Mouse (Mus musculus) liver, adult 2 months (tissue): ENCODE data around the gene Clic1. TPM values are rescaled to one million over a fixed set of nuclear protein-coding genes. Genes with fewer than 3 reads are reported as not detected.

Source experiments
- DNase-seq: peaks from one replicate; pipeline ENCODE4 v3.0.0-alpha.2; 2011; ENCODE audit warnings: low read depth, low spot score; ENCODE audit errors: extremely low read depth
- H3K27ac ChIP-seq: fragments of 200-500 bp; replicated peaks from 2 replicates; pipeline ENCODE4 v1.5.1; 2012; ENCODE audit warnings: low read depth, mild to moderate bottlenecking, control low read depth, inconsistent platforms, low read length; ENCODE audit not compliant: insufficient read depth
- H3K27me3 ChIP-seq: fragments of 200-500 bp; 2 replicates; pipeline ENCODE4 v1.6.1; 2012; ENCODE audit warnings: mild to moderate bottlenecking, moderate library complexity, low read length, inconsistent platforms; ENCODE audit not compliant: control insufficient read depth, insufficient read depth
- H3K36me3 ChIP-seq: fragments of 200-500 bp; 2 replicates; pipeline ENCODE4 v1.6.1; 2012; ENCODE audit warnings: low read length, inconsistent platforms; ENCODE audit not compliant: control insufficient read depth, insufficient read depth
- H3K4me1 ChIP-seq: fragments of 200-500 bp; 2 replicates; pipeline ENCODE4 v1.6.1; 2011; ENCODE audit warnings: low read length; ENCODE audit not compliant: control insufficient read depth, insufficient read depth
- H3K4me3 ChIP-seq: fragments of 200-500 bp; 2 replicates; pipeline ENCODE4 v1.5.1; 2011; ENCODE audit warnings: low read depth, mild to moderate bottlenecking, control low read depth, low read length, moderate library complexity; ENCODE audit not compliant: insufficient read depth
- H3K79me2 ChIP-seq: fragments of 200-500 bp; 2 replicates; pipeline ENCODE4 v1.6.1; 2012; ENCODE audit warnings: inconsistent platforms, mild to moderate bottlenecking, low read length, moderate library complexity; ENCODE audit not compliant: control insufficient read depth, insufficient read depth
- H3K9ac ChIP-seq: fragments of 200-500 bp; 2 replicates; pipeline ENCODE4 v1.6.1; 2012; ENCODE audit warnings: low read depth, mild to moderate bottlenecking, control low read depth, inconsistent platforms, low read length
- CTCF ChIP-seq: fragments of 200-500 bp; IDR thresholded peaks from 2 replicates; pipeline ENCODE4 v1.5.1; 2011; ENCODE audit warnings: low read depth, low read length, control low read depth
- POLR2A ChIP-seq: fragments of 200-500 bp; IDR thresholded peaks from 2 replicates; pipeline ENCODE4 v1.6.1; 2011; ENCODE audit warnings: low read length, control low read depth; ENCODE audit not compliant: insufficient read depth; ENCODE audit errors: extremely low read depth
- WGBS: fragments of 180-500 bp; shearing (Covaris S2); methylation state at CpG from one replicate; pipeline ENCODE4 v1.1.7; 2018; 5-methylcytosine and 5-hydroxymethylcytosine counted together
- polyA plus RNA-seq: library from polyadenylated mRNA; depleted of rRNA; stranded (reverse); fragments of >200 nt; gene quantifications from 2 replicates; pipeline ENCODE4 v1.2.3, GENCODE M21; 2012
- total RNA-seq: library from RNA; depleted of rRNA; stranded (reverse); fragments of >200 nt; gene quantifications from 2 replicates; pipeline ENCODE4 v1.2.3, GENCODE M21; 2014

Gene Clic1
- total and polyA plus RNA-seq, 2 experiments, result 16.8 to 20.3 TPM

GRCm38 (mm10) chr17:35083929-35084497 is 34.2 kb downstream of the Clic1 start:
- no peak for TF ChIP-seq POLR2A
- TF ChIP-seq CTCF, result no peak
- Histone ChIP-seq H3K4me1 (0 out of 2 replicates have a peak, but pooled peaks cover 2% of the 10 kb centered on the region), H3K9ac (no peak overlapping the region), H3K79me2 (no peaks in the 10 kb centered on the region), H3K4me3 (no peak overlapping the region), H3K27me3 (no peaks in the 10 kb centered on the region), H3K27ac (no peak overlapping the region), H3K36me3 (no peaks in the 10 kb centered on the region)
- no peak for DNase-seq
- WGBS, result 67% methylated on average over 3 of the region's 3 CpGs

- no peak for TF ChIP-seq CTCF
- no peak for TF ChIP-seq POLR2A
- Histone ChIP-seq H3K36me3 (no peaks in the 10 kb centered on the region), H3K27ac (no peak within 1 kb of the TSS), H3K27me3 (no peaks in the 10 kb centered on the region), H3K79me2 (peaks cover 3% of the 10 kb centered on the region; the same call in 1 of the 2 replicates), H3K4me3 (no peak within 1 kb of the TSS), H3K4me1 (peaks cover 3% of the 10 kb centered on the region; the same call in 1 of the 2 replicates), H3K9ac (no peak within 1 kb of the TSS)
- DNase-seq, result no peak
- WGBS, result 75% methylated on average over 7 of the region's 7 CpGs
Observed at GRCm38 (mm10) chr17:35085208-35085865, 35.6 kb downstream of the Clic1 start, which contains the start of gene Ly6g6f. Gene Ly6g6f (minus strand): TSS chr17:35085610.

GRCm38 (mm10) chr17:35088151-35088550 is 38.4 kb downstream of the Clic1 start:
- H3K4me1 ChIP-seq, result peaks cover 4% of the 10 kb centered on the region; the same call in 1 of the 2 replicates
- no peaks in the 10 kb centered on the region for H3K27me3 ChIP-seq
- H3K9ac ChIP-seq, result no peak overlapping the region
- no peak overlapping the region for H3K4me3 ChIP-seq
- H3K79me2 ChIP-seq, result peaks cover 7% of the 10 kb centered on the region
- no peak for DNase-seq
- no peak overlapping the region for H3K27ac ChIP-seq
- TF ChIP-seq POLR2A, result no peak
- no peak for TF ChIP-seq CTCF
- 41% methylated on average over 2 of the region's 2 CpGs for WGBS
- 0 out of 2 replicates have a peak, but pooled peaks cover 2% of the 10 kb centered on the region for H3K36me3 ChIP-seq

- H3K27me3 ChIP-seq, result no peaks in the 10 kb centered on the region
- peak within 1 kb of the TSS; percentile 100 for H3K27ac ChIP-seq
- 3% methylated on average over 67 of the region's 67 CpGs for WGBS
- H3K36me3 ChIP-seq, result 0 out of 2 replicates have a peak, but pooled peaks cover 2% of the 10 kb centered on the region
- peaks cover 7% of the 10 kb centered on the region for H3K79me2 ChIP-seq
- H3K4me1 ChIP-seq, result peaks cover 4% of the 10 kb centered on the region; the same call in 1 of the 2 replicates
- peak; percentile 71 for DNase-seq
- peak; percentile 2; the same call in 1 of the 2 replicates for TF ChIP-seq CTCF
- TF ChIP-seq POLR2A, result peak; percentile 75
- H3K4me3 ChIP-seq, result peak within 1 kb of the TSS; percentile 99
- peak within 1 kb of the TSS; percentile 100 for H3K9ac ChIP-seq
Observed at GRCm38 (mm10) chr17:35088825-35089644, 39.3 kb downstream of the Clic1 start, which contains the start of gene Abhd16a. Gene Abhd16a (plus strand): TSS chr17:35089263.

- Histone ChIP-seq H3K79me2 (peaks cover 7% of the 10 kb centered on the region), H3K9ac (peak overlapping the region; percentile 43; the same call in 1 of the 2 replicates), H3K27ac (peak overlapping the region; percentile 48), H3K4me3 (peak overlapping the region; percentile 99; the same call in 1 of the 2 replicates), H3K27me3 (no peaks in the 10 kb centered on the region), H3K4me1 (peaks cover 4% of the 10 kb centered on the region; the same call in 1 of the 2 replicates), H3K36me3 (0 out of 2 replicates have a peak, but pooled peaks cover 2% of the 10 kb centered on the region)
- 50% methylated on average over 8 of the region's 8 CpGs for WGBS
- TF ChIP-seq CTCF (no peak), POLR2A (no peak)
- DNase-seq, result peak; percentile 74
Observed at GRCm38 (mm10) chr17:35090166-35090932, 40.6 kb downstream of the Clic1 start.
